Mouse (Mus musculus) forebrain, embryonic 15.5 days (tissue): ENCODE measurements around the gene Fcer2a. TPM values are rescaled to one million over a fixed set of nuclear protein-coding genes. Genes with fewer than 3 reads are reported as not detected.

Experiments used
- ATAC-seq: fragments of 200-750 bp; cut with Nextera tagmentation; replicated peaks from 2 replicates; pipeline ENCODE4 v1.8.0; 2017; ENCODE audit warnings: mild to moderate bottlenecking, moderate TSS enrichment, moderate library complexity
- H3K27ac ChIP-seq: fragments of 300-500 bp; sonication (generic); replicated peaks from 2 replicates; pipeline ENCODE4 v1.5.1; 2015; ENCODE audit warnings: mild to moderate bottlenecking, inconsistent platforms
- H3K27me3 ChIP-seq: fragments of 300-500 bp; sonication (generic); 2 replicates; pipeline ENCODE4 v1.6.1; 2015; ENCODE audit warnings: inconsistent platforms
- H3K36me3 ChIP-seq: fragments of 300-500 bp; sonication (generic); 2 replicates; pipeline ENCODE4 v1.6.1; 2015; ENCODE audit warnings: mild to moderate bottlenecking, inconsistent platforms
- H3K4me1 ChIP-seq: fragments of 300-500 bp; sonication (generic); 2 replicates; pipeline ENCODE4 v1.6.1; 2015; ENCODE audit warnings: inconsistent platforms
- H3K4me2 ChIP-seq: fragments of 300-500 bp; sonication (generic); replicated peaks from 2 replicates; pipeline ENCODE4 v1.6.1; 2015; ENCODE audit warnings: mild to moderate bottlenecking, inconsistent platforms
- H3K4me3 ChIP-seq: fragments of 300-500 bp; sonication (generic); 2 replicates; pipeline ENCODE4 v1.5.1; 2015; ENCODE audit warnings: mild to moderate bottlenecking, inconsistent platforms
- H3K9ac ChIP-seq: fragments of 300-500 bp; sonication (generic); replicated peaks from 2 replicates; pipeline ENCODE4 v1.6.1; 2015; ENCODE audit warnings: mild to moderate bottlenecking, inconsistent platforms
- H3K9me3 ChIP-seq: fragments of 300-500 bp; sonication (generic); 2 replicates; pipeline ENCODE4 v1.6.1; 2016; ENCODE audit warnings: inconsistent platforms
- WGBS: fragments of 180-500 bp; shearing (Covaris S2); methylation state at CpG from one replicate; pipeline ENCODE4 v1.1.7; 2015; ENCODE audit warnings: mixed read lengths; 5-methylcytosine and 5-hydroxymethylcytosine counted together
- polyA plus RNA-seq: library from polyadenylated mRNA; unstranded; fragments of >200 nt; fragmentation: Nextera tagmentation; extraction: Ambion mirVana; gene quantifications from 2 replicates; pipeline ENCODE4 v1.2.1, GENCODE M21; 2015

The Fcer2a gene
- polyA plus RNA-seq, 1 experiment from 2014 or later = 0.47 TPM

DNA sequence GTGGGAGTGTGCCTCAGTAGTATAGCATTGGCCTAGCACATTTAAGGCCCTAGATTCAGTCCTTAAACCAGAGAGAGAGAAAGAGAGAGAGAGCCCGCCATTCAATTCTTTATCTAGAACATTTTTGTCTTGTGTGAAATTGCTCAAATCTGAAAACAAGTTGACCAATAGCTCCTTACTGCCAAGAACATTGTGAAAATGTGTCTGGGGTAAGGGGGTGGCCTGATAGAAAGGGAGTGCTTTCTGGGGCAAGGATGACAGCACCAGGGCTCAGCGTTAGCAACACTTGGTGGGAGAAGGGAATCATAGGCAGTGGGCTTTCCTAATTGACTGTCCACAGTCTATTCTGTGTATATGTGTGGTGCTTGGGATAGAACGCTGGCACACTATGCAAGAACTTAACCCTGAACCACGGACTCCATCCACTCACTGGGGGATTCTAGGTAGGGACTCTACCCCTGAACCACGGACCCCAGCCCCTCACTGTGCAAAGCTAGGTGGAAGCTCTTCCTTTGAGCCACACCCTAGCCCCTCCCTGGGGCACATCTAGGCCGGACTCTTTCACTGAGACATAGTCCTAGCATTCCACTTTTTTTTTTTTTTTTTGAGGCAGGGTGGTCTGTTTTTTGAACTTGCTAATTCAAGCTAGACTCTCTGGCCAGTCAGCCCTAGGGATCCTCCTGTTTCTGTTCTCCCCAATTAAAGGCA is 47.0 kb downstream of the Fcer2a start:
- ATAC-seq = no peak
- 84% methylated on average over 6 of the region's 6 CpGs for WGBS
- H3K27ac ChIP-seq = no peak overlapping the region
- no peak overlapping the region for H3K4me3 ChIP-seq
- no peak overlapping the region for H3K4me2 ChIP-seq
- no peaks in the 10 kb centered on the region for H3K9me3 ChIP-seq
- no peak overlapping the region for H3K9ac ChIP-seq
- no peaks in the 10 kb centered on the region for H3K4me1 ChIP-seq
- no peaks in the 10 kb centered on the region for H3K27me3 ChIP-seq
- H3K36me3 ChIP-seq = no peaks in the 10 kb centered on the region

DNA sequence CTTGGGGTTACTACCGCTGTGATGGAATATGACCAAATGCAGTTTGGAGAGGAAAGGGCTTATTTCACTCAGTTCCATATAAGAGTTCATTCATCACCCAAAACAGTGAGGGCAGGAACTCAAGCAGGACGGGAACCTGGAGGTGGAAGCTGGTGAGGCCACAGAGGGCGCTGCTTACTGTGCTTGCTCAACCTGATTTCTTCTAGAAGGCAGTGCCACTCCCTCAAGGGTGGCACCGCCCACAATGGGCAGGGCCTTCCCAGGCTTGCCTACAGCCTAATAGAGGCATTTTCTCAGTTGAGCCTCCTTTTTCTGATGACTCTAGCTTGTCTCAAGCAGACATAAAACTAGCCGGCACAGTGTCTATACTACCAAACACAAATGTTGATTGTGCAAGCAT is 48.2 kb downstream of the Fcer2a start:
- Histone ChIP-seq H3K9ac (no peak overlapping the region), H3K27ac (no peak overlapping the region), H3K36me3 (no peaks in the 10 kb centered on the region), H3K27me3 (no peaks in the 10 kb centered on the region), H3K4me2 (no peak overlapping the region), H3K4me1 (no peaks in the 10 kb centered on the region), H3K9me3 (no peaks in the 10 kb centered on the region), H3K4me3 (no peak overlapping the region)
- 24% methylated on average over 5 of the region's 5 CpGs for WGBS
- no peak for ATAC-seq

Other genes with a start within 250 kb of the Fcer2a start
- gene Pex11g, start 226.5 kb downstream of the Fcer2a start, polyA plus RNA-seq = 3.3 and 3.8 TPM in 2 replicates
- gene Tex45, start 223.3 kb downstream of the Fcer2a start, polyA plus RNA-seq = 0.11 and 0.25 TPM in 2 replicates
- 74.3 and 79.6 TPM in 2 replicates for gene Zfp358, start 201.0 kb downstream of the Fcer2a start, polyA plus RNA-seq
- gene Mcoln1, start 193.7 kb downstream of the Fcer2a start, polyA plus RNA-seq = 88.9 and 95.4 TPM in 2 replicates
- gene Pnpla6, start 178.8 kb downstream of the Fcer2a start, polyA plus RNA-seq = 28.0 and 28.1 TPM in 2 replicates
- gene C330021F23Rik, start 126.2 kb downstream of the Fcer2a start, polyA plus RNA-seq = 0.64 and 0.89 TPM in 2 replicates
- 33.4 and 34.8 TPM in 2 replicates for gene Camsap3, start 106.9 kb downstream of the Fcer2a start, polyA plus RNA-seq
- gene Xab2, start 72.9 kb downstream of the Fcer2a start, polyA plus RNA-seq = 65.6 and 68.6 TPM in 2 replicates
- gene Pet100, start 72.6 kb downstream of the Fcer2a start, polyA plus RNA-seq = 107 and 112 TPM in 2 replicates
- 0.14 and 0.50 TPM in 2 replicates for gene Pcp2, start 68.6 kb downstream of the Fcer2a start, polyA plus RNA-seq
- 50.7 and 61.9 TPM in 2 replicates for gene Stxbp2, start 63.2 kb downstream of the Fcer2a start, polyA plus RNA-seq
- gene Retn, start 38.4 kb downstream of the Fcer2a start, polyA plus RNA-seq = 0.42 TPM in 1 of 2 replicates, not detected in the other
- gene Mcemp1, start 28.4 kb downstream of the Fcer2a start, polyA plus RNA-seq = 0.20 and 0.22 TPM in 2 replicates
- gene Fcor, start 21.8 kb downstream of the Fcer2a start, polyA plus RNA-seq = 9.1 and 17.3 TPM in 2 replicates
- 59.4 and 60.7 TPM in 2 replicates for gene Trappc5, start 17.9 kb downstream of the Fcer2a start, polyA plus RNA-seq
- not detected in 2 replicates for gene Clec4g, start 26.5 kb upstream of the Fcer2a start, polyA plus RNA-seq
- gene Cd209a, start 54.8 kb upstream of the Fcer2a start, polyA plus RNA-seq = not detected in 2 replicates
- gene Cd209e, start 160.1 kb upstream of the Fcer2a start, polyA plus RNA-seq = not detected in 2 replicates
- not detected in 2 replicates for gene Cd209d, start 184.4 kb upstream of the Fcer2a start, polyA plus RNA-seq
- not detected in 2 replicates for gene Cd209b, start 232.7 kb upstream of the Fcer2a start, polyA plus RNA-seq